Mouse (Mus musculus): ENCODE data around the gene Ptprn2. TPM values are rescaled to one million over a fixed set of nuclear protein-coding genes. Genes with fewer than 3 reads are reported as not detected.
A peak's percentile ranks its signal among the peaks of the same experiment; 100 is the strongest.

Gene Ptprn2
- polyA plus RNA-seq, 1 experiment from 2014 or later = 10.4 TPM

DNA sequence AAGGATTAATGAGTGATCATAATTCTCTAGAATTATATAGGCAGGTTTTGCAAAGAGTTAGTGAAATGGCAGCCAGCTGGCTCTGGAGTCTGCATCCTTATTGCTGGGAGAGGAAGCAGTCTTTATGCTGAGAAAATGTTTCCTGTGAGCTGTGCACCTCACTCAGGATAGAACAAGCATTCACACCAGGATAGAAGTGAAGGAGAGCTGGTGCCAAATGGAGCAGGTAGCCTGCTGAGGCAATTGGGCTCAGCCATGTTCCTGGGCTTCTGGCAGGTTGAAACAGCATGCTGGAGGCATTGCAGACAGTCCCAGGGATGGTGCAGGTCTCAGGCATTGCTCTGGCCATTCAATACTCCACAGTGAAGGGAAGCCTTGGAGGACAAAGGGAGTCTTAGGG, 47.8 kb downstream of the Ptprn2 start:
- ATAC-seq (replicated peaks) = no peak
- Histone ChIP-seq H3K4me3 (no peak overlapping the region), H3K4me1 (no peaks in the 10 kb centered on the region), H3K9me3 (no peaks in the 10 kb centered on the region), H3K4me2 (replicated peaks) (no peak overlapping the region), H3K36me3 (no peaks in the 10 kb centered on the region), H3K27me3 (no peaks in the 10 kb centered on the region), H3K9ac (replicated peaks) (no peak overlapping the region), H3K27ac (replicated peaks) (0 out of 2 replicates have a peak overlapping the region, but pooled peaks have one; percentile 13)

DNA sequence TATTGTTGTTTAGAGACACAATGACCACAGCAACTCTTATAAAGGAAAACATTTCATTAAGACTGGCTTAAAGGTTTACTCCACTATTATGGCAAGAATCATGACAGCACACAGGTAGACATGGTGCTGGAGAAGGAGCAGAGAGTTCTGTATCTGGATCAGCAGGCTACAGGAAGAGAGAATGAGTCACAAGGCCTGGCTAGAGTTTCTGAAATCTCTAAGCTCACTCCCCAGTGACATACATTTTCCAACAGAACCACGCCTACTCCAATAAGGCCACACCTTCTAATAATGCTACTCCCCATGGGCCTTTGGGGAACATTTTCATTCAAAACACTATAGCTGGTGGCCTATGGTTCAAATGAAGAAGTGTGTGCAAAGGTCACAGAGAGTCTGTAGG, 53.8 kb downstream of the Ptprn2 start:
- 91% methylated on average over 1 of the region's 1 CpGs for WGBS
- Histone ChIP-seq H3K9ac (replicated peaks) (no peak overlapping the region), H3K4me2 (replicated peaks) (no peak overlapping the region), H3K4me3 (no peak overlapping the region), H3K36me3 (no peaks in the 10 kb centered on the region), H3K27ac (replicated peaks) (no peak overlapping the region), H3K27me3 (no peaks in the 10 kb centered on the region), H3K4me1 (peaks cover 2% of the 10 kb centered on the region; the same call in 1 of the 2 replicates), H3K9me3 (no peaks in the 10 kb centered on the region)
- no peak for ATAC-seq (replicated peaks)

DNA sequence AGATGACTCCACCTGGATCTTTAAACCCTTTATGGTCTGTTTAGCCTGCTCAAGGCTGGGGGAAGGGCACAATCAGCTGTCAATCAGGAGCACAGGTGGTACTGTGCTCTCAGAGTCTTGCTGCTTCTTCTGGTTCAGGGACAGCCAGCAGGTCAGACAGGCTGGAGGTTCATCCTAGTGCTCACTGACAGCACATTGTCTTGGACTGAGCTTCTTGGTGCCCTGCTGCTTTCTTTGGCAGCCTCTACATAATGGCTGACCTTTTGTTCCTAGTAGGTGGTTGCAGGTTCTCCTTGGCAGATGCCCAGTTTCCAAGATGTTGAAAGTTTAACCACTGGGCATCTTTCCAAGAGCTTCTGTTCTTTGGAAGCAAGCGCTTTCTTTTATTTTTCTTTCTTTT, 55.1 kb downstream of the Ptprn2 start:
- H3K36me3 ChIP-seq = no peaks in the 10 kb centered on the region
- H3K9me3 ChIP-seq = no peaks in the 10 kb centered on the region
- H3K4me2 ChIP-seq (replicated peaks) = no peak overlapping the region
- no peak overlapping the region for H3K9ac ChIP-seq (replicated peaks)
- no peak overlapping the region for H3K27ac ChIP-seq (replicated peaks)
- H3K4me1 ChIP-seq = peaks cover 2% of the 10 kb centered on the region; the same call in 1 of the 2 replicates
- H3K4me3 ChIP-seq = no peak overlapping the region
- 74% methylated on average over 1 of the region's 1 CpGs for WGBS
- no peaks in the 10 kb centered on the region for H3K27me3 ChIP-seq
- no peak for ATAC-seq (replicated peaks)

DNA sequence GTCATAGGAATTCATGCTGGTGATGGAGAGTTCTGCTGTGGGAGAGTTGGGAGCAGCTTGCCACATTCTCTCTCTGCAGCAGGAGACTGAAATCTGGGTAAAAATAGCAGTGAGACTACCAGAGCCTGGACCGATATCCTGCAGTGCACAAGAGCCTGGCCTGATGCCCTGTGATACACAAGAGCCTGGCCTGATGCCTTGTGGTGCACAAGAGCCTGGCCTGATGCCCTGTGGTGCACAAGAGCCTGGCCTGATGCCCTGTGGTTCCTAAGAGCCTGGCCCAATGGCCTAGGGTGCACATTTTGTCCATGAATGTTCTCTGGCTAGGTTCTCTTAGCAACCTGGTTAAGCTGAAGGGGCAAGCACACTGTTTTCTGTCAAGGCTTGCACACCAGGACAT, 64.5 kb downstream of the Ptprn2 start:
- Histone ChIP-seq H3K9me3 (no peaks in the 10 kb centered on the region), H3K36me3 (no peaks in the 10 kb centered on the region), H3K27ac (replicated peaks) (no peak overlapping the region), H3K4me3 (no peak overlapping the region), H3K27me3 (no peaks in the 10 kb centered on the region), H3K4me1 (no peaks in the 10 kb centered on the region), H3K9ac (replicated peaks) (no peak overlapping the region), H3K4me2 (replicated peaks) (no peak overlapping the region)
- 65% methylated on average over 1 of the region's 1 CpGs for WGBS
- no peak for ATAC-seq (replicated peaks)

DNA sequence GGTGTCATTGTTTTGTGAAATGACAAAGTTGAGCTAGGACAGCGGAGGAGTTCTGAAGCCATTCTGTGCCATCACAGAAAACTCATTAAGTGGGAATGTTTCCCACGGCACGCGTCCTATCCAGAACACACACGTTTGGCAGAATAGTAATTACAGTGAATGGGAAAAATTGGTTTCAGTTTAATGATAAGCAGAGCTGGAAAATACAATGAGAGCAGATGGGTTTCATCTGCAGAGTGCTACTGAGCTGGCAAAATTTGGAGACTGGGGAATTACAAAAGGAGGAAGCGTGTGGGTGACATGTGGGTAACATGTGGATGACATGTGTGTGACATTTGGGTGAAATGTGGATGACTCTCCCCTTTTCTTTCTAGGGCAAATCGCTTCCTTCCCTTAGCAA, 66.0 kb downstream of the Ptprn2 start:
- Histone ChIP-seq H3K9ac (replicated peaks) (no peak overlapping the region), H3K27ac (replicated peaks) (no peak overlapping the region), H3K4me2 (replicated peaks) (no peak overlapping the region), H3K4me3 (no peak overlapping the region), H3K9me3 (no peaks in the 10 kb centered on the region), H3K27me3 (no peaks in the 10 kb centered on the region), H3K36me3 (no peaks in the 10 kb centered on the region), H3K4me1 (no peaks in the 10 kb centered on the region)
- no peak for ATAC-seq (replicated peaks)
- WGBS = 68% methylated on average over 7 of the region's 7 CpGs

DNA sequence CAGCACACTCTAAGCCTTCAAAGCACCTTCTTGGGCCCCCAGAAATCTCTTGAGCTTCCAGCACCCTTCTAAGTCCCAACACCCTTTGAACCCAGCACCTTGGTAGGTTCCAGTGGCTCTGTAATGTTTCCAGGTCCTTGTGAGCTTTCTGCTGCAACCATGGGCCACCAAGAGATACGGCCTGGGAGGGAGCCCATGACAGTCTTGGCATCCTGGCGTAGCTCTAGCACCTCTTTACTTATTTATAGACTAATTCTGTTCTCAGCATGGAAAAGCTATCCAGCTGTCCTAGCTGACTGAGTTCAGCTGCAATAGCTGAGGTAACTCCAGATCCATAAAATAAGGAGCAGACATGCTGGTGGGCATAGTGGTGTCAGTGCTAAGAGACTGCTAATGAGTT, 66.8 kb downstream of the Ptprn2 start:
- 83% methylated on average over 2 of the region's 2 CpGs for WGBS
- Histone ChIP-seq H3K9me3 (no peaks in the 10 kb centered on the region), H3K27me3 (no peaks in the 10 kb centered on the region), H3K27ac (replicated peaks) (no peak overlapping the region), H3K4me2 (replicated peaks) (no peak overlapping the region), H3K36me3 (no peaks in the 10 kb centered on the region), H3K9ac (replicated peaks) (no peak overlapping the region), H3K4me3 (no peak overlapping the region), H3K4me1 (no peaks in the 10 kb centered on the region)
- ATAC-seq (replicated peaks) = no peak

DNA sequence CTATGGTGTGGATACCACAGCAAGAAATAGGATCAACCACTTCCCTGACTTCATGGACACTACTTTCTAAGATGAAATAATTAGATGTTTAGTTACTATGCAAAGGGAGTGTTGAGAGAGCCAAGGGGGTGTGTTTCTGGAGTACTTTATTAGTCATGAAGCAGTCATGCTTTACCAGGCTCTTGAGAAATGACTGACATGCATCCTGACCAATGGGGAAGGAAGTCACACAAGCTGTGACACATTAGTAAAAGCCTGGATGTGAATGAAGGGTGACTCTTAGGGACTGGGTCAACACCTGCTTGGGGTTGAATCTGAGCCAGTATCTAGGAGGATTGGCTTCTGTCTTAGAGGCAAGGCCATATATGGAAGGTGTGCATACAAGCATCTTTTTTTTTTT, 67.8 kb downstream of the Ptprn2 start:
- H3K27me3 ChIP-seq = no peaks in the 10 kb centered on the region

DNA sequence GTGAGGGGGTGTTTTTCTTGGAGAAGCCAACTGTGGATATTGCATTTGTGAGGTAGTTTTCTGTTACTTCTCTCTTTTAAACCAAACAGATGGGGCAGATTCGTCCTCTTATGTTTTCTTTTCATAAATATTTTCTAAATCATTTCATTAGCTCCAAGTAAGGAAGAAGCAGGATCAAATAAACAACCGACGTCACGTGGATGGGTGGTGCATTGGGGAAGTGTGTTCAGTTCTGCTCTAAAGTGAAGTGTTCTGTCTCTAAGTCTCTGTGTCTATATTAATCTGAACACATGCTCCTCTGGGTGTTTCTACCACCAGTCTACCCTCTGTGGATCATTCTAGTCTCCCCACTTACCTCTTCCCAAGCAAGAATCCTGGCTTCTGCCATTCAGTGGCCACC, 70.4 kb downstream of the Ptprn2 start:
- no peaks in the 10 kb centered on the region for H3K4me1 ChIP-seq
- no peak for ATAC-seq (replicated peaks)
- H3K9me3 ChIP-seq = no peaks in the 10 kb centered on the region

More for the DNA sequence above, 67.8 kb downstream of the Ptprn2 start:
- Histone ChIP-seq H3K4me3 (no peak overlapping the region), H3K9ac (replicated peaks) (no peak overlapping the region), H3K27ac (replicated peaks) (no peak overlapping the region), H3K4me2 (replicated peaks) (no peak overlapping the region), H3K4me1 (no peaks in the 10 kb centered on the region), H3K9me3 (no peaks in the 10 kb centered on the region), H3K36me3 (no peaks in the 10 kb centered on the region)
- no peak for ATAC-seq (replicated peaks)

DNA sequence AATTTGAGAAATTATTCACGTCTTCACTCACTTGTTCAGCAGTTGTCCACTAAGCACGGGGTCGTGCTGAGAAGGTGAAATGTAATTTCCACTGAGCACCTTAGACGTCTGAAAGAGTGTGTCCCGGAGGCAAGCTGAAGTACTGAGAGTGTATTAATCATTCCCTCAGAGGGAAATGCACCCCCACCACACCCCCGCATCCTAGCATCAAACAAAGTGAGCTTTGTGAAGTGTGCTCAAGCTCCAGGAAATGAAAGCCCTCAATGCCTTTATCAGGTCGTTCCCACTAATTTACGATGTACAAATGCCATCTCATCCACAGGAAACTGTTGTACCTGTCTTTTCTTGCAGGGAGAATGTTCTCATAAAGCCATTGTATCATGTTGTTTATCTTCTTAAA, 78.9 kb downstream of the Ptprn2 start:
- H3K27me3 ChIP-seq = no peaks in the 10 kb centered on the region
- no peak for ATAC-seq (replicated peaks)
- no peaks in the 10 kb centered on the region for H3K9me3 ChIP-seq
- H3K4me3 ChIP-seq = no peak overlapping the region
- no peaks in the 10 kb centered on the region for H3K36me3 ChIP-seq
- H3K4me2 ChIP-seq (replicated peaks) = no peak overlapping the region
- H3K4me1 ChIP-seq = no peaks in the 10 kb centered on the region
- no peak overlapping the region for H3K9ac ChIP-seq (replicated peaks)
- no peak overlapping the region for H3K27ac ChIP-seq (replicated peaks)
- 79% methylated on average over 8 of the region's 8 CpGs for WGBS

More for the DNA sequence above, 70.4 kb downstream of the Ptprn2 start:
- no peaks in the 10 kb centered on the region for H3K36me3 ChIP-seq
- no peak overlapping the region for H3K4me3 ChIP-seq
- no peak overlapping the region for H3K27ac ChIP-seq (replicated peaks)
- 76% methylated on average over 4 of the region's 4 CpGs for WGBS
- H3K9ac ChIP-seq (replicated peaks) = no peak overlapping the region
- no peak overlapping the region for H3K4me2 ChIP-seq (replicated peaks)
- H3K27me3 ChIP-seq = no peaks in the 10 kb centered on the region

DNA sequence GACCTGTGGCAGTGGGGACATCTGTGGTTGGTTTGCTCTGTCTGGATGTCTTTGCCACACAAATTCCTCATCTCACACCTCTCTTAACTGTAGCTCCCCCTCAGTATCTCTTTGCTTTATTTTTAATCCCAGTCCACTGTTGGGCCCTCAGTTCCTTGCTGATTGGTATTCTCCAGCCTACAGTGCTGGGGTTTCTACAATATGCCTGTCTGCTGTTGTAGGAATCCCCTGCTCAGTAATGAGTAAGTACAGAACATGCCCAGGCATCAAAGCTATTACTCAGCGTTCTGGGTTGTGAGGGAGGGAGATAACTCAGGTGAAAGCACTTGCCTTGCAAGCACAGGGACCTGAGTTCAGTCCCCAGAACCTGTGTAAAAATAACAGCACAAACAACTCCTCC, 81.2 kb downstream of the Ptprn2 start:
- Histone ChIP-seq H3K27ac (replicated peaks) (no peak overlapping the region), H3K27me3 (no peaks in the 10 kb centered on the region), H3K4me1 (no peaks in the 10 kb centered on the region), H3K4me2 (replicated peaks) (no peak overlapping the region), H3K9me3 (no peaks in the 10 kb centered on the region), H3K4me3 (no peak overlapping the region), H3K36me3 (no peaks in the 10 kb centered on the region), H3K9ac (replicated peaks) (no peak overlapping the region)
- WGBS = 76% methylated on average over 1 of the region's 1 CpGs
- no peak for ATAC-seq (replicated peaks)

DNA sequence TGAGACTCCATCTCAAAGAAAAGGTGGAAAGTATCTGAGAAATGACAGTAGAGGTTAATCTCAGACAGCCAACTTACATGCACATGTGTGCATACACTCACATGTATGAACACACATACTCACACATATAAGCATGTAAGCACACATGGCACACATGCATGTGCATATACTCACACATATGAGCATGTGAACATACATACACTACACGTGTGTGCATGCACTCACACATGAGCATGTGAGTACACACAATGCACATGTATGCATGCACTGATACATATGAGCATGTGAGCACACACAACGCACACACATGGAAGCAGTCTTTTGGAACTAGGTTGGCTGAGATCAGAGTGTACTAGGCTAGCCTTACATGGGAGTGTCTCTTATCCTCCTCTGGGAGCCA, 81.7 kb downstream of the Ptprn2 start:
- 81% methylated on average over 2 of the region's 2 CpGs for WGBS
- no peak for ATAC-seq (replicated peaks)

DNA sequence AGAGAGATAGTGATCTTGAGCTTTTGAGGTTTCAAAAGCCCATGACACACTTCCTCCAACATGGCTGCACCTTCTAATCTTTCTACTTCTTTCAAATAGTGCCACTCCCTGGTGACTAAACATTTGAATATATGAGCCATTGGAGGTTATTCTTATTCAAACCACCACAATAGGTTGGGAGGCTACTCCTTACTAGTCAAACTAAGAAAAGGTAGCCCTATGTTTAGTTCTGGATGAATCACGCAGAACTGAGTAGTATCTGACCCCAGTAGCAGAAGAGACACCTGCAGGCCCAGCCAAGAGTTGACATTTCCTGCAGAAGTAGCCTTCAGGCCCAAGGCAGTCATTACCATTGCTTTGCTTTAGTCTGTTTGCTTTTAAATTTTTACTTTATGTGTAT, 84.0 kb downstream of the Ptprn2 start:
- Histone ChIP-seq H3K4me3 (no peak overlapping the region), H3K4me2 (replicated peaks) (no peak overlapping the region), H3K27me3 (no peaks in the 10 kb centered on the region), H3K27ac (replicated peaks) (no peak overlapping the region), H3K36me3 (no peaks in the 10 kb centered on the region), H3K9me3 (no peaks in the 10 kb centered on the region), H3K9ac (replicated peaks) (no peak overlapping the region), H3K4me1 (no peaks in the 10 kb centered on the region)
- no peak for ATAC-seq (replicated peaks)
- 84% methylated on average over 1 of the region's 1 CpGs for WGBS

More for the DNA sequence above, 81.7 kb downstream of the Ptprn2 start:
- H3K27me3 ChIP-seq = no peaks in the 10 kb centered on the region
- no peak overlapping the region for H3K4me2 ChIP-seq (replicated peaks)
- H3K4me1 ChIP-seq = no peaks in the 10 kb centered on the region
- no peaks in the 10 kb centered on the region for H3K9me3 ChIP-seq
- no peak overlapping the region for H3K27ac ChIP-seq (replicated peaks)
- no peaks in the 10 kb centered on the region for H3K36me3 ChIP-seq
- no peak overlapping the region for H3K9ac ChIP-seq (replicated peaks)
- no peak overlapping the region for H3K4me3 ChIP-seq

DNA sequence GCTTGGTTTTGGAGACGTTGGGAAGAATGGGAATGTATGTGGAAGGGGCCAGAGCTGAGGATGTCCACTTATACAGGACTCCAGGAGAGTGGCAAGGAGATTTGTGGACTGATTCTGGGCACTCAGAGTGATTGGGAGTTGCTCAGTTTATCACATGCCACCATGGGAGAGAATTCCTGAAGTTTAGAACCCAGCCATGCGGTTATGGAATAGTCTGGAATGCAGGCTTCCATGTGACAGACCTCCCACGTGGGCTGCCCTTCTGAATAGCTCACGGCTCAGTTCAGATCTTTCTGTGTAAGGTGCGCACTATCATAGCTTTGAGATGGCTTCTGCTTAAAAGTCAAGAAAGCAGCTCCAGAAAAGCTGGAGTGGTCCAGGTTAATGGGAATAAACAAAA, 88.6 kb downstream of the Ptprn2 start:
- H3K9ac ChIP-seq (replicated peaks) = no peak overlapping the region
- 75% methylated on average over 5 of the region's 5 CpGs for WGBS
- no peak for ATAC-seq (replicated peaks)
- H3K36me3 ChIP-seq = no peaks in the 10 kb centered on the region
- H3K27me3 ChIP-seq = no peaks in the 10 kb centered on the region
- H3K9me3 ChIP-seq = no peaks in the 10 kb centered on the region
- no peak overlapping the region for H3K4me3 ChIP-seq
- H3K4me2 ChIP-seq (replicated peaks) = no peak overlapping the region
- 0 out of 2 replicates have a peak, but pooled peaks cover 5% of the 10 kb centered on the region for H3K4me1 ChIP-seq
- no peak overlapping the region for H3K27ac ChIP-seq (replicated peaks)
